Mouse (Mus musculus): ENCODE measurements around the gene Agap3. TPM values are rescaled to one million over a fixed set of nuclear protein-coding genes. Genes with fewer than 3 reads are reported as not detected.
A peak's percentile ranks its signal among the peaks of the same experiment; 100 is the strongest.

Gene Agap3
- polyA plus RNA-seq, 1 experiment from 2014 or later, result 33.9 TPM

DNA sequence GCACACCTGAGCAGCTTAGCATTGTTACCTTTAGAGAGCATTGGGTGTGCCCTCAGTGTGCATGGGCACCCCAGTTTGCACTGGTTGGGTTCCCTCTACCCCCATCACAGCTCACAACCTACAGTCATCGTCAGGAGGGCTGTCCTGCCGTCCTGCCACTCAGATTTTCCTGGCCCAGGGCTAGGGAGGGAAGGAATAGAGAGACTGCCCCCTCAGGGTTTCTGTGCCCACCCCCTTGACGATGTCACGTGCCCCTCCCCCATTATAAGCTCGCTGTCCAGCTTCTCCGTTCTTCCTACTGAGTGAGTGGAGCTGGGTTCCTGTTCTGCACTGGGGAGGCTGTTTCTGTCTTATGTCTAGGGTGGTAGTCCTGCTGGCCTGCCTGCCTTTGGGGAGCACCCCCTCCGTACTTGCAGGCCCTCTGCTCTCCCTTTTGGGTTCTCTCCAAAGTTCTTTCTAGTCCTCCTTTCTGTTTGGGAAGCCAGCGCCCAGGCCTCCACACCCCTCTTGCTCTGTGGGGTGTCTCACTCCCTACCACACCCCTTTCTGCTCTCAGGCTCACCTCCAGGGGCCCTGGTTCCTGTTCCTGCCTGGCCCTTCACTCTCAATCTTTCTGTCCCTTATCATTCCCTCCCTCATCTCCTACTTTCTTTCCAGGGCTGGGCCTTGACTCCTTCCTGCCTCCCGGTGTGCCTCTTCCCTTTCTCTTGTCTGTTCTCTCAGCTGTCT is 25.3 kb upstream of the Agap3 start:
- H3K4me2 ChIP-seq (ENCODE audit: low read depth, low read length), result peak overlapping the region; percentile 85
- H3K4me1 ChIP-seq (ENCODE audit: control insufficient read depth, insufficient read depth, low read length), result peaks cover 45% of the 10 kb centered on the region
- DNase-seq (ENCODE audit: low spot score), result peak; percentile 22
- H3K36me3 ChIP-seq (ENCODE audit: control insufficient read depth, insufficient read depth, low read length), result peaks cover 32% of the 10 kb centered on the region
- H3K9ac ChIP-seq (ENCODE audit: low read depth, low read length), result peak overlapping the region; percentile 75
- ATAC-seq (ENCODE audit: low read depth), result no peak
- no peaks in the 10 kb centered on the region for H3K27me3 ChIP-seq (replicated peaks; ENCODE audit: control insufficient read depth, insufficient read depth, low read length)
- no peak overlapping the region for H3K27ac ChIP-seq (replicated peaks; ENCODE audit: low read depth, low read length)
- H3K9me3 ChIP-seq (ENCODE audit: control insufficient read depth, low read length), result no peaks in the 10 kb centered on the region
- 14% methylated on average over 9 of the region's 9 CpGs for WGBS
- peak overlapping the region; percentile 51 for H3K4me3 ChIP-seq (ENCODE audit: low read depth, low read length)

GRCm38 (mm10) chr5:24427285-24427633 is 24.7 kb upstream of the Agap3 start:
- H3K27me3 ChIP-seq (replicated peaks; ENCODE audit: control insufficient read depth, insufficient read depth, low read length), result no peaks in the 10 kb centered on the region
- DNase-seq (ENCODE audit: low spot score), result no peak
- H3K36me3 ChIP-seq (ENCODE audit: control insufficient read depth, insufficient read depth, low read length), result peaks cover 34% of the 10 kb centered on the region
- no peak for ATAC-seq (ENCODE audit: low read depth)
- H3K9me3 ChIP-seq (ENCODE audit: control insufficient read depth, low read length), result no peaks in the 10 kb centered on the region
- H3K9ac ChIP-seq (ENCODE audit: low read depth, low read length), result peak overlapping the region; percentile 45
- peak overlapping the region; percentile 51; the same call in 1 of the 2 replicates for H3K4me3 ChIP-seq (ENCODE audit: low read depth, low read length)
- peaks cover 44% of the 10 kb centered on the region for H3K4me1 ChIP-seq (ENCODE audit: control insufficient read depth, insufficient read depth, low read length)
- WGBS, result 15% methylated on average over 12 of the region's 12 CpGs
- H3K4me2 ChIP-seq (ENCODE audit: low read depth, low read length), result peak overlapping the region; percentile 85
- H3K27ac ChIP-seq (replicated peaks; ENCODE audit: low read depth, low read length), result no peak overlapping the region

- H3K4me1 ChIP-seq (ENCODE audit: control insufficient read depth, insufficient read depth, low read length), result peaks cover 37% of the 10 kb centered on the region
- H3K9me3 ChIP-seq (ENCODE audit: control insufficient read depth, low read length), result no peaks in the 10 kb centered on the region
- H3K4me2 ChIP-seq (ENCODE audit: low read depth, low read length), result peak overlapping the region; percentile 85
- WGBS, result 16% methylated on average over 14 of the region's 15 CpGs
- ATAC-seq (ENCODE audit: low read depth) (no peak), DNase-seq (ENCODE audit: low spot score) (peak; percentile 24)
- peaks cover 41% of the 10 kb centered on the region for H3K36me3 ChIP-seq (ENCODE audit: control insufficient read depth, insufficient read depth, low read length)
- no peaks in the 10 kb centered on the region for H3K27me3 ChIP-seq (replicated peaks; ENCODE audit: control insufficient read depth, insufficient read depth, low read length)
- 0 out of 2 replicates have a peak overlapping the region, but pooled peaks have one; percentile 19 for H3K9ac ChIP-seq (ENCODE audit: low read depth, low read length)
- H3K4me3 ChIP-seq (ENCODE audit: low read depth, low read length), result no peak overlapping the region
- H3K27ac ChIP-seq (replicated peaks; ENCODE audit: low read depth, low read length), result peak overlapping the region; percentile 6; the same call in 1 of the 2 replicates
Observed at GRCm38 (mm10) chr5:24427981-24428402, 24.0 kb upstream of the Agap3 start.

- no peaks in the 10 kb centered on the region for H3K27me3 ChIP-seq (replicated peaks; ENCODE audit: control insufficient read depth, insufficient read depth, low read length)
- 0 out of 2 replicates have a peak overlapping the region, but pooled peaks have one; percentile 20 for H3K9ac ChIP-seq (ENCODE audit: low read depth, low read length)
- ATAC-seq (ENCODE audit: low read depth), result no peak
- H3K4me1 ChIP-seq (ENCODE audit: control insufficient read depth, insufficient read depth, low read length), result peaks cover 37% of the 10 kb centered on the region
- peak; percentile 13 for DNase-seq (ENCODE audit: low spot score)
- no peak overlapping the region for H3K27ac ChIP-seq (replicated peaks; ENCODE audit: low read depth, low read length)
- peaks cover 47% of the 10 kb centered on the region for H3K36me3 ChIP-seq (ENCODE audit: control insufficient read depth, insufficient read depth, low read length)
- WGBS, result 28% methylated on average over 6 of the region's 9 CpGs
- no peaks in the 10 kb centered on the region for H3K9me3 ChIP-seq (ENCODE audit: control insufficient read depth, low read length)
- no peak overlapping the region for H3K4me3 ChIP-seq (ENCODE audit: low read depth, low read length)
- H3K4me2 ChIP-seq (ENCODE audit: low read depth, low read length), result peak overlapping the region; percentile 85
Observed at GRCm38 (mm10) chr5:24428596-24428995, 23.4 kb upstream of the Agap3 start.

- H3K36me3 ChIP-seq (ENCODE audit: control insufficient read depth, insufficient read depth, low read length), result peaks cover 99% of the 10 kb centered on the region
- H3K4me3 ChIP-seq (ENCODE audit: low read depth, low read length), result no peak overlapping the region
- no peaks in the 10 kb centered on the region for H3K4me1 ChIP-seq (ENCODE audit: control insufficient read depth, insufficient read depth, low read length)
- H3K9ac ChIP-seq (ENCODE audit: low read depth, low read length), result no peak overlapping the region
- 87% methylated on average over 8 of the region's 8 CpGs for WGBS
- no peaks in the 10 kb centered on the region for H3K9me3 ChIP-seq (ENCODE audit: control insufficient read depth, low read length)
- no peak overlapping the region for H3K27ac ChIP-seq (replicated peaks; ENCODE audit: low read depth, low read length)
- no peak overlapping the region for H3K4me2 ChIP-seq (ENCODE audit: low read depth, low read length)
- DNase-seq (ENCODE audit: low spot score) (no peak), ATAC-seq (ENCODE audit: low read depth) (no peak)
- H3K27me3 ChIP-seq (replicated peaks; ENCODE audit: control insufficient read depth, insufficient read depth, low read length), result no peaks in the 10 kb centered on the region
Observed at GRCm38 (mm10) chr5:24433993-24434392, 18.0 kb upstream of the Agap3 start.

DNA sequence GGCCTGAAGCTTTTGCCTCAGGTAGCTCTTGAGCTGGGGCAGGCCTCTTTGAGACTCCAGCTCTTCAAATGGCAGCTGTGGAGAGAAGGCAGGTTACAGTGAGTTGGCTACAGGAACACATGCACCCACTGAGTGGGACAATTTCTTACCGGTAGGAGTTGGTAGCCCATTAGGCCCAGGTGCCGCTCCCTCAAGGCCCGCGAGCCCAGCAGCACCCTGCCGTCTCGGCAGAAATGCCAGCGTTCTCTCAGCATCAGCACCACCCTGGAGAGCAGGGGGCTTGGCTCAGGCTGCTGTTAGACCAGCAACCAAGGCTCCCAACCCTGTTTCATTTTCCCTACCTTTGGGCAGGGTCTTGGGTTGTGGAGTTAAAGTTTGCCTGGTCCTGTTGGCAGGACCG is 10.8 kb upstream of the Agap3 start:
- no peak overlapping the region for H3K4me2 ChIP-seq (ENCODE audit: low read depth, low read length)
- no peak overlapping the region for H3K27ac ChIP-seq (replicated peaks; ENCODE audit: low read depth, low read length)
- DNase-seq (ENCODE audit: low spot score) (no peak), ATAC-seq (ENCODE audit: low read depth) (no peak)
- H3K4me1 ChIP-seq (ENCODE audit: control insufficient read depth, insufficient read depth, low read length), result peaks cover 9% of the 10 kb centered on the region
- H3K27me3 ChIP-seq (replicated peaks; ENCODE audit: control insufficient read depth, insufficient read depth, low read length), result no peaks in the 10 kb centered on the region
- H3K4me3 ChIP-seq (ENCODE audit: low read depth, low read length), result no peak overlapping the region
- no peaks in the 10 kb centered on the region for H3K9me3 ChIP-seq (ENCODE audit: control insufficient read depth, low read length)
- H3K9ac ChIP-seq (ENCODE audit: low read depth, low read length), result no peak overlapping the region
- peaks cover 76% of the 10 kb centered on the region for H3K36me3 ChIP-seq (ENCODE audit: control insufficient read depth, insufficient read depth, low read length)
- 94% methylated on average over 8 of the region's 8 CpGs for WGBS

- no peaks in the 10 kb centered on the region for H3K27me3 ChIP-seq (replicated peaks; ENCODE audit: control insufficient read depth, insufficient read depth, low read length)
- no peaks in the 10 kb centered on the region for H3K9me3 ChIP-seq (ENCODE audit: control insufficient read depth, low read length)
- 83% methylated on average over 9 of the region's 9 CpGs for WGBS
- no peak overlapping the region for H3K4me2 ChIP-seq (ENCODE audit: low read depth, low read length)
- DNase-seq (ENCODE audit: low spot score) (no peak), ATAC-seq (ENCODE audit: low read depth) (no peak)
- H3K36me3 ChIP-seq (ENCODE audit: control insufficient read depth, insufficient read depth, low read length), result peaks cover 68% of the 10 kb centered on the region
- no peak overlapping the region for H3K9ac ChIP-seq (ENCODE audit: low read depth, low read length)
- no peak overlapping the region for H3K27ac ChIP-seq (replicated peaks; ENCODE audit: low read depth, low read length)
- H3K4me1 ChIP-seq (ENCODE audit: control insufficient read depth, insufficient read depth, low read length), result peaks cover 9% of the 10 kb centered on the region
- no peak overlapping the region for H3K4me3 ChIP-seq (ENCODE audit: low read depth, low read length)
Observed at GRCm38 (mm10) chr5:24442029-24442428, 9.9 kb upstream of the Agap3 start.

GRCm38 (mm10) chr5:24443204-24443603 is 8.8 kb upstream of the Agap3 start:
- no peak overlapping the region for H3K9ac ChIP-seq (ENCODE audit: low read depth, low read length)
- WGBS, result 90% methylated on average over 7 of the region's 7 CpGs

GRCm38 (mm10) chr5:24443927-24444326 is 8.1 kb upstream of the Agap3 start:
- peaks cover 49% of the 10 kb centered on the region for H3K36me3 ChIP-seq (ENCODE audit: control insufficient read depth, insufficient read depth, low read length)
- no peaks in the 10 kb centered on the region for H3K9me3 ChIP-seq (ENCODE audit: control insufficient read depth, low read length)

More at GRCm38 (mm10) chr5:24443204-24443603, 8.8 kb upstream of the Agap3 start:
- H3K27ac ChIP-seq (replicated peaks; ENCODE audit: low read depth, low read length), result no peak overlapping the region
- peaks cover 56% of the 10 kb centered on the region for H3K36me3 ChIP-seq (ENCODE audit: control insufficient read depth, insufficient read depth, low read length)
- ATAC-seq (ENCODE audit: low read depth) (no peak), DNase-seq (ENCODE audit: low spot score) (no peak)
- no peak overlapping the region for H3K4me3 ChIP-seq (ENCODE audit: low read depth, low read length)
- H3K27me3 ChIP-seq (replicated peaks; ENCODE audit: control insufficient read depth, insufficient read depth, low read length), result no peaks in the 10 kb centered on the region
- H3K9me3 ChIP-seq (ENCODE audit: control insufficient read depth, low read length), result no peaks in the 10 kb centered on the region
- H3K4me1 ChIP-seq (ENCODE audit: control insufficient read depth, insufficient read depth, low read length), result peaks cover 9% of the 10 kb centered on the region
- H3K4me2 ChIP-seq (ENCODE audit: low read depth, low read length), result no peak overlapping the region

More at GRCm38 (mm10) chr5:24443927-24444326, 8.1 kb upstream of the Agap3 start:
- 85% methylated on average over 10 of the region's 12 CpGs for whole genome bisulfite sequencing
- peaks cover 9% of the 10 kb centered on the region for H3K4me1 ChIP-seq (ENCODE audit: control insufficient read depth, insufficient read depth, low read length)
- peak overlapping the region; percentile 95 for H3K9ac ChIP-seq (ENCODE audit: low read depth, low read length)
- H3K4me2 ChIP-seq (ENCODE audit: low read depth, low read length), result peak overlapping the region; percentile 80
- peak overlapping the region; percentile 89 for H3K4me3 ChIP-seq (ENCODE audit: low read depth, low read length)
- no peak overlapping the region for H3K27ac ChIP-seq (replicated peaks; ENCODE audit: low read depth, low read length)
- ATAC-seq (ENCODE audit: low read depth) (no peak), DNase-seq (ENCODE audit: low spot score) (no peak)
- H3K27me3 ChIP-seq (replicated peaks; ENCODE audit: control insufficient read depth, insufficient read depth, low read length), result no peaks in the 10 kb centered on the region
